Mouse (Mus musculus) retina, postnatal 1 day (tissue): ENCODE data around the gene Prr36.
A peak's percentile ranks its signal among the peaks of the same experiment; 100 is the strongest.

Experiments
- DNase-seq: peaks from one replicate; pipeline ENCODE4 v3.0.0-alpha.2; 2012

Gene Prr36

GRCm38 (mm10) chr8:4192807-4193587 lies 24.3 kb downstream of the Prr36 start:
- peak; percentile 90 for DNase-seq

- no peak for DNase-seq
Observed at GRCm38 (mm10) chr8:4192305-4192704, 25.0 kb downstream of the Prr36 start.

GRCm38 (mm10) chr8:4189031-4189722 lies 28.1 kb downstream of the Prr36 start:
- no peak for DNase-seq

- DNase-seq = no peak
Observed at GRCm38 (mm10) chr8:4188605-4189004, 28.7 kb downstream of the Prr36 start.

- DNase-seq = no peak
Observed at GRCm38 (mm10) chr8:4186151-4186550, 31.1 kb downstream of the Prr36 start.

GRCm38 (mm10) chr8:4183409-4183808 lies 33.9 kb downstream of the Prr36 start:
- DNase-seq = no peak

- no peak for DNase-seq
Observed at GRCm38 (mm10) chr8:4174018-4174417, 43.2 kb downstream of the Prr36 start.

- DNase-seq = no peak
Observed at GRCm38 (mm10) chr8:4172486-4172885, 44.8 kb downstream of the Prr36 start.

GRCm38 (mm10) chr8:4167918-4168317 lies 49.3 kb downstream of the Prr36 start:
- DNase-seq = no peak

- no peak for DNase-seq
Observed at GRCm38 (mm10) chr8:4166881-4167525, 50.3 kb downstream of the Prr36 start.

GRCm38 (mm10) chr8:4165852-4166751 lies 51.2 kb downstream of the Prr36 start, which contains the start of gene Evi5l:
TSS of gene Evi5l (plus strand) at chr8:4166567.
- DNase-seq = peak; percentile 100

- DNase-seq = peak; percentile 18
Observed at GRCm38 (mm10) chr8:4165176-4165851, 51.9 kb downstream of the Prr36 start.

- no peak for DNase-seq
Observed at GRCm38 (mm10) chr8:4162786-4163185, 54.5 kb downstream of the Prr36 start.
